Mouse (Mus musculus): ENCODE measurements around the gene Vps16.
A peak's percentile ranks its signal among the peaks of the same experiment; 100 is the strongest.

Gene Vps16

DNA sequence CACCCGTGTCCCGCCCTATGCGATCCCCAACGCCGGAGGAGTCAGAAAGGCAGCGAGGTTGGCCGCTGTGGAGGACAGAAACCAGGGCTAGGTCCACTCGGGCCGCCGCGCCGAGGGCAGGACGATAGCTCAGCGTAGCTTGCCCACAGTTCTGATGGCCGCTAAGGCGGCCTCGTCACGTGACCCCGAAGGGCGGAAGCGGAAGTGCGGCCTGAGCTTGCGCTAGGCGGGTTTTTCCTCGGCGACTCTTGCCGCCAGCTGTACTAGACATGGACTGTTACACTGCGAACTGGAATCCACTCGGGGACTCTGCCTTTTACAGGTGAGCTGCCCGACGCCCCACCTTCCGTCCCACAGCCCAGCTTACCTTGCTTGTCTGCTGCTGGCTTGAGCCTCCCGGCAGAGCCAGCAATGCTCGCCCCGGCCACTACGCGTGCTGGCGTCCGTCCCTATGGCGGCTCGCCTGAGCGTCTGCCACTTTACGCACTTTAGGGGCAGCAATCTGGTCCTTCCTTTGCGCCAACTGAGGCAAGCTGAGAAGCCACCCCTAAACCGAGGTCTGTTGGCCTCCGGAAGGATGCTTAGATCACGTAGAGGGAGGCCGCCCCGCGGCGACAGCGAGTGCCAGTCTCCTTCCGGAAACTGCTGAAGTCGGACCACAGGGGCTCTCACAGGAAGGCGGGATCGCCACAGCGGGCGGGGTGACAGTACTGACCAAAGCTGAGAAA, at the start of gene Vps16, which contains the start of gene Pced1a:
Gene Vps16, plus strand, starts transcription at position 214 of the 728 bp plus-strand sequence.
Gene Pced1a, minus strand, starts transcription at position 576 of the 728 bp plus-strand sequence.
- peak; percentile 94 to 95 for DNase-seq

DNA sequence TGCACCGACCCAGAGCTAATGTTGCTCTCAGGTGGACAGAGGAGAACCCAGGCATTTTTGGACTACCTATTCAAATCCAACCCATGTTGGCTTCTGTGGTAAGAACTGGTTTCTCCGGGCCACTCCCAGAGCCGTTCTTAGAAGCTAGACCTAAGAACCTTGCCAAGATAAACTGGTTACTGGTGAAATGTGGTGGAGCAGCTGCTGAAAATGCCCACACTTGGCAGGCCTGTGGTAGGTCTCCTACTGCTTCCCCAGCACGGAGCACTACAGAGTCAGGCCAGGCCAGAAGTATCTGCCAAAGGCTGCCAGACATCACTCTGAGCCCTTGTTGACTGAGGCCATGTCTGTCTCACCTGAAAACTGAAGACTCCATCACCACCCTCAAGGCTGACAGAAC, 49.2 kb upstream of the Vps16 start:
- DNase-seq, result no peak

GRCm38 (mm10) chr2:130383205-130383604, 40.9 kb upstream of the Vps16 start:
- DNase-seq, result no peak

GRCm38 (mm10) chr2:130383895-130384294, 40.2 kb upstream of the Vps16 start:
- DNase-seq, result no peak

DNA sequence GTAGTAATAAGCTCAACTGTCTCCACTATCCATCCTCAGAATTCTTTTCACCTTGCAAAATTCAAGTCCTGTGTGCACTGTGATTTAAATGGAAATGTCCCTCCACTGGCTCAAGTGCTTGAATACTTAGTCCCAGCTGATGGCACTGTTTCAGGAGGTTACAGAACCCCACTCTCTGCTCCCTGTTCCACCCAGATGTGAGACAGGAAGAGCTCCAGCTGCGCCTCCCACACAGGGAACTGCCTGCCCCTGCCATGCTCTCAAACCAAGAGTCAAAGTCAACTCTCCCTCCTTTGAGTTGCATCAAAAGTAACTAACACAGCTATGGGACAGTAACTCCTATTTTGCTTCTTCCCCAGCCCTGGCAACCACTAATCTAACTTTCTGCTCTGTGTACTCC, 37.9 kb upstream of the Vps16 start:
- peak in 1 of 2 experiments; percentile 50 for DNase-seq

GRCm38 (mm10) chr2:130388796-130389195, 35.3 kb upstream of the Vps16 start:
- no peak for DNase-seq

- DNase-seq, result no peak
Observed at GRCm38 (mm10) chr2:130390993-130391625, 33.0 kb upstream of the Vps16 start.

GRCm38 (mm10) chr2:130392836-130393235, 31.3 kb upstream of the Vps16 start:
- no peak for DNase-seq

GRCm38 (mm10) chr2:130395696-130396095, 28.4 kb upstream of the Vps16 start:
- no peak for DNase-seq

GRCm38 (mm10) chr2:130397186-130397985, 26.8 kb upstream of the Vps16 start, which contains the start of gene Cpxm1:
Gene Cpxm1 (minus strand): TSS chr2:130397574.
- DNase-seq, result peak; percentile 19 to 56

GRCm38 (mm10) chr2:130398091-130398490, 26.0 kb upstream of the Vps16 start:
- no peak for DNase-seq

DNA sequence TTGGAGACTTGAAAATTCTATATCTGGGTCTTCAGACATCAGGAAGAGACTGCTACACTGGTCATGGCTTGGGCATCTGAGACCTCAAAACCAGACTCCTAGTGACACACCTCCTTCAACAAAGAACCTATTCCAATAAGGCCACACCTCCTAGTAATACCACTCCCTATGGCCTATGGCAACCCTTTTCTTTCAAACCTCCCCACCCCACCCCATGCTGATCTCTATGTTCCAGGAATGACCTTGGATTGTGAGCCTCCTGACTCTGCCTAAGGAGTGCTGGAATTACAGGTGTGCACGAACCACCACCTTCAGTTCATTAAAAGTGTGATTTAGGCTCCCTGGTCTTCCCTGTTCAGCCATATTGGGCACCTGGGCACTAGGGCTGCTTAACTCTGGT, 24.1 kb upstream of the Vps16 start:
- no peak for DNase-seq

DNA sequence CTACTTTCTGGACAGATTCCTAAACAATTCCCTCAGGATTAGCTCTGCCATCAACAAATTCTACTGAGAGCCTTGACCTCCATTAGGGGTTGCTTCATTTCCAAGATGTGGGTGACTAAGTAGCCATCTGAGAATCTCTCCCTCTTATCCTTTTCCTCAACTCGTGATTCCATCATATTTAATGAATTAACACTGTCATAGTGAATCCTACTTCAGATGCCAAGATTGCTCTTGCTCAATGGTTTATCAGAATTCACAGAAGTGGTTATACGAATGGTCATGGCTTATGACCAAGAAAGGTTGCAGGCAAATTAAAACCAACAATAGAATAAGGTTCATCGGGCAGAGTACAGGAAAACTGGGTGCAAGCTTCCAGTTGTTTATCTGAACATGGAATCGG, 22.2 kb upstream of the Vps16 start:
- no peak for DNase-seq

DNA sequence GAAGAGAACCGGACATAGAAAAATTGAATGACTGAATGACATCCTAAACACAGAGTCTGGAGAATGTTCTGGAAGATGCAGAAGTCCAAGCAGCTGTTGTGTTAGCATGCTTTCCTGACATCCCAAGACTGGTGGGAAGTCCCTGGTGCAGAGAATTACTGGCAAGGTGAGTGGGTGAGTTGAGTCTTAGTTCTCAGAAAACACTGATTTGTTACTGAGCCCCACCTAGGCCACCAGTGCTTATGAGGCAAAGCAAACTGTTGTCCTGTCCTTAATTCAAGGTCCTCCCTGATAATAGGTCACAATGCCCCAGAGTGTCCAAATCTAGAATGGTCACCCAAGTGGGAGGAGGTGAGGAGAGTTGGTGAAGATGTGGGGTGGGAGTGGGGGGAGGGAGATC, 19.2 kb upstream of the Vps16 start, which contains the start of the genes Gm28372 and 1700020A23Rik:
Gene Gm28372, plus strand, starts transcription at position 301 of the 400 bp plus-strand sequence.
Gene 1700020A23Rik, plus strand, starts transcription at position 321 of the 400 bp plus-strand sequence.
- no peak for DNase-seq

GRCm38 (mm10) chr2:130406178-130406577, 18.0 kb upstream of the Vps16 start, which contains the start of gene Tmem239:
Gene Tmem239 (plus strand): TSS chr2:130406478.
- DNase-seq, result no peak

GRCm38 (mm10) chr2:130408194-130408593, 15.9 kb upstream of the Vps16 start:
- no peak for DNase-seq

- DNase-seq, result peak; percentile 79 to 87
Observed at GRCm38 (mm10) chr2:130411558-130412495, 12.3 kb upstream of the Vps16 start.

GRCm38 (mm10) chr2:130412775-130413174, 11.4 kb upstream of the Vps16 start:
- no peak for DNase-seq

DNA sequence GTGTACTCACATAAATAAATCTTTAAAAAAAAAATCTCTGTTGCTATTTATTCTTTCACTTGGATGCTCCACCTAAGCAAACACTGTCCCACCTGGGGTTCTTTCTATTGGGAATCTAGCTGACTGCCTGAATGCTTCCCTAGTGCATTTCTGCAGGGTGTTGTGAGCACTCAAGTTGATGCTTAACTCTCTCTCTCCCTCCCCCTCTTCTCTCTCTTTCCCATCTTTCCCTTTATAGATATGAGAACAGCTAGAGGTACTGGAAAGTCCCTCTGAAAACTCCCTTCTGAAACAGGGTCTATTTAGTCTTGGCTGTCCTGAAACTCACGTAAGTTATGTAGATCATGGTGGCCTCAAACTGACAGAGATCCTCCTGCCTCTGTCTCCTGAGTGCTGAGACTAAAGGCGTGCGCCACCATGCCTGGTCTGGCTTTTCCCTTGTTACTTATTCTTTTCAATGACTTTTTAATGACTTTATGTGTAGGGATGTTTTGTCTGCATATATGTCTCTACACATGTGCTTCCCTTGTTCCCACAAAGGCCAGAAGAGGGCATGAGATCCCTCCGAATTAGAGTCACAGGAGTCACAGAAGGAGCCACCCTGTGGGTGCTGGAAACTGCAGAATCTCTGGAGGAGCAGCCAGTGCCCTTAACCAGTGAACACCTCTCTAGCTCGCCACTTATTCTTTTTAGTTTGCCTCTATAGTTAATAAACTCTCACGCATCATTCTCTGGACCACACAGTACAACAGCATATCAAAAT, 9.9 kb upstream of the Vps16 start:
- no peak for DNase-seq

DNA sequence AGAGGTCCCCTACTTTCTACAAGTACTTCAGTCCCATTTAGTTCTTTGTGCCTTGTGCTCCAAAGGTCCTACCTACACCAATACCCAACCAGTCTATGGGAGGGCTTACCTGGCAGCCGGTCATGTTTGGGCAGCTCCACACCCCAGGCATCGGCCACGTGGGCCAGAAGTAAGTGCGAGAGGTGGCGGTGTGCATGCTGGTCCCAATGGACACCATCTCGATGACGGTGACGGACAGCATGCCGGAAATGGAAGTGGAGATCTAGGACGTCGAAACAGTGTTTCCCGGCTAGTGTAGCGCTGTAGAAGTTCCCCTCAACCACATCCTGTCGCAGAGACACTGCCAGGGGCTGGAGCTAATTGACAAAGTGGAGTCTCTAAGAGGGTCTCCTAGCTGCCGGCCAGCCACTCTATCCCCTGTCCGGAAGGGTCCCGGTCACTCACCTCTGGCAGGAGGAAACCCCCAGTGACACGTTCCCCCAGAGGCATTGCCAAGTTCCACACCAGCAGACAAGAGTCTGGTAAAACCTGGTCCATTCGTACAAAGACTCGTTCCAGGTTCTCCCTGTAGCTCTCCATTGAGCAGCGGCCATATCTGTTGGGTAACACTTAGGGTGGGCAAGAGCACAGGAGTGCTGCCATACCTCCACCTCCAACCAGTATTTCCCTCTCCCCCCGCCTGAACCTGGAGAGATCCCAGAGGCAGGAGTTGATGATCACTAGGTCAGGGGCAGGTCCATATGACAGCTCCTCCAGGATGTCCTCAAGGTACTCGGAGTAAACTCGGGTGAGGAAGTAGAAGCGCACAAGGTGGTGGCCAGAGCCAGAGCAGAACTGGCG, 2.1 kb upstream of the Vps16 start:
- DNase-seq, result no peak

All from lung, postnatal 4 days (tissue).